Mouse (Mus musculus) heart, adult 2 months (tissue): ENCODE measurements around the gene Gm17657.

Experiments
- CTCF ChIP-seq: fragments of 200-600 bp; IDR thresholded peaks from 2 replicates; pipeline ENCODE4 v1.8.1; 2022; ENCODE audit warnings: antibody characterized with exemption, mild to moderate bottlenecking, moderate library complexity
- EP300 ChIP-seq: fragments of 200-500 bp; IDR thresholded peaks from 2 replicates; pipeline ENCODE4 v1.6.1; 2011; ENCODE audit warnings: low read depth, low read length, control low read depth; ENCODE audit not compliant: insufficient read depth
- POLR2A ChIP-seq: fragments of 200-500 bp; IDR thresholded peaks from 2 replicates; pipeline ENCODE4 v1.6.1; 2011; ENCODE audit warnings: mild to moderate bottlenecking, low read depth, low read length, control low read depth; ENCODE audit not compliant: insufficient read depth

DNA sequence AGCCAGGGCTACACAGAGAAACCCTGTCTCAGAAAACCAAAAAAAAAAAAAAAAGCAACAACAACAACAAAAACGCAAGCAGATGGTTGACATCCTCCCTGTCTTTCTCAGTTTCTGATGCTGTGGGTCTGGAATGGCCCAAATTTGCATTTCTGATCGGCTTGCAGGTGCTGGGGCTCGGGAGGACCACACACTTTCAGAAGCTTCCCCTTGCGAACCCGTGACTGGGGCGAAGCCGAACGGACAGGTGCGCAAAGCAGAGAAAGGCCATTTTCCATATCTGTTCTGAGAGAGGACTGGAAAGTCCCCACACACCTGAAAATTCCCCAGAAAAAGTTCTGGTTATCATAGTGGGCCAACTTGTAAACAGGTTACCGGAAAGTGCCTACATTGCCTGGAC, 72.1 kb downstream of the Gm17657 start:
- TF ChIP-seq POLR2A, result no peak
- TF ChIP-seq EP300, result no peak
- no peak for TF ChIP-seq CTCF
